Comparison of ENCODE assay signal across 25 mouse cellular contexts in the genomic region with DNA sequence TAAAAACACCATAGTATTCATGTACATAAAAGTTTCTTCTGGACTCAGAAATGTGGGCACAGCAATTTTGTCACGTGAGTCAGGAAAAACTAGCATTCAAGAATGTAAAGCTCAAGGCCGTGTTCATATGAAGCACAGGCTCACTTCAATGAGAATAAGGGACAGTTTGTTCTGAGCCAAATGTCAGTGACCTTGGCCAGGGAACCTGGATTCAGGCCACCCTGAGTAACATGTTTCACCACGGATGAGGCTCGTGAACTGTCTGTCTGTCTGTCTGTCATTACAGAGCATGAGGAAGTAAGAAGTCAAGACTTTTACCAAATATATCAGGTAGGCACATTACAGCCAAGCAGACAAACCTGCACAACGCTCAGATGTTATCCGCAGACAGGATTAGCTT.
DNase-seq lines count a peak whose midpoint lies in the region; ATAC-seq and TF ChIP-seq lines count a peak whose summit lies in the region.
"Had no signal": no experiment of that assay in that cellular context is flagged by ENCODE, and none has a peak within 500 bp of the region (broad histone marks: within the 10 kb centered on the region; RNA-seq: fewer than 3 reads in every experiment).

No protein-coding gene starts in this region.

- H3K4me2 ChIP-seq in liver, embryonic 12.5 days, result no peak overlapping the region
- no peak overlapping the region for H3K4me2 ChIP-seq in midbrain, embryonic 11.5 days
- H3K4me2 ChIP-seq in hindbrain, embryonic 16.5 days (ENCODE audit: low read length), result no peak overlapping the region
- H3K4me2 ChIP-seq: forebrain, embryonic 13.5 days; heart, embryonic 13.5 days; hindbrain, embryonic 12.5 days; hindbrain, embryonic 15.5 days; intestine, embryonic 15.5 days had no signal

- no peaks in the 10 kb centered on the region for H3K9me3 ChIP-seq in liver, embryonic 12.5 days (replicated peaks)
- no peaks in the 10 kb centered on the region for H3K9me3 ChIP-seq in midbrain, embryonic 11.5 days (ENCODE audit: control insufficient read depth, low read length)
- no peaks in the 10 kb centered on the region; the same call in 1 of the 2 replicates for H3K9me3 ChIP-seq in hindbrain, embryonic 16.5 days (ENCODE audit: control insufficient read depth, low read length)
- H3K9me3 ChIP-seq: forebrain, embryonic 10.5 days; forebrain, embryonic 13.5 days; heart, embryonic 10.5 days; heart, embryonic 13.5 days; hindbrain, embryonic 12.5 days; hindbrain, embryonic 15.5 days; intestine, embryonic 15.5 days had no signal

- H3K4me1 ChIP-seq in liver, adult 2 months (ENCODE audit: control insufficient read depth, insufficient read depth, low read length), result peaks cover 10% of the 10 kb centered on the region
- H3K4me1 ChIP-seq in liver, embryonic 12.5 days, result no peaks in the 10 kb centered on the region
- no peaks in the 10 kb centered on the region for H3K4me1 ChIP-seq in midbrain, embryonic 11.5 days (ENCODE audit: control insufficient read depth, insufficient read depth, low read length)
- H3K4me1 ChIP-seq in hindbrain, embryonic 16.5 days (ENCODE audit: control insufficient read depth, insufficient read depth, low read depth, low read length), result no peaks in the 10 kb centered on the region
- H3K4me1 ChIP-seq: forebrain, embryonic 10.5 days; forebrain, embryonic 13.5 days; heart, embryonic 10.5 days; heart, embryonic 13.5 days; hindbrain, embryonic 12.5 days; hindbrain, embryonic 15.5 days; intestine, embryonic 15.5 days had no signal

- H3K4me3 ChIP-seq in liver, adult 2 months (ENCODE audit: insufficient read depth, low read depth, low read length), result no peak overlapping the region
- no peak overlapping the region for H3K4me3 ChIP-seq in liver, embryonic 12.5 days
- no peak overlapping the region for H3K4me3 ChIP-seq in midbrain, embryonic 11.5 days (ENCODE audit: low read depth, low read length)
- no peak overlapping the region for H3K4me3 ChIP-seq in hindbrain, embryonic 16.5 days (ENCODE audit: low read length)
- H3K4me3 ChIP-seq: forebrain, embryonic 10.5 days; forebrain, embryonic 13.5 days; heart, adult 2 months; heart, embryonic 10.5 days; heart, embryonic 13.5 days; hindbrain, embryonic 12.5 days; hindbrain, embryonic 15.5 days; intestine, embryonic 15.5 days had no signal

- H3K27me3 ChIP-seq in liver, adult 2 months (ENCODE audit: control insufficient read depth, insufficient read depth, low read length), result no peaks in the 10 kb centered on the region
- H3K27me3 ChIP-seq in liver, embryonic 12.5 days (replicated peaks), result no peaks in the 10 kb centered on the region
- H3K27me3 ChIP-seq in midbrain, embryonic 11.5 days (ENCODE audit: control insufficient read depth, insufficient read depth, low read length), result no peaks in the 10 kb centered on the region
- no peaks in the 10 kb centered on the region for H3K27me3 ChIP-seq in hindbrain, embryonic 16.5 days (replicated peaks; ENCODE audit: control insufficient read depth, insufficient read depth, low read length)
- H3K27me3 ChIP-seq: forebrain, embryonic 13.5 days; heart, embryonic 13.5 days; hindbrain, embryonic 12.5 days; hindbrain, embryonic 15.5 days; intestine, embryonic 15.5 days had no signal

- TF ChIP-seq CTCF in liver, adult 2 months (IDR thresholded peaks at IDR 0.05; ENCODE audit: low read depth, low read length), result no peak

- no peak for TF ChIP-seq POLR2A in liver, adult 2 months (IDR thresholded peaks at IDR 0.05; ENCODE audit: extremely low read depth, insufficient read depth, low read length)

- no peak overlapping the region for H3K9ac ChIP-seq in liver, adult 2 months (ENCODE audit: low read depth, low read length)
- no peak overlapping the region for H3K9ac ChIP-seq in liver, embryonic 12.5 days
- no peak overlapping the region for H3K9ac ChIP-seq in midbrain, embryonic 11.5 days (ENCODE audit: low read length)
- H3K9ac ChIP-seq in hindbrain, embryonic 16.5 days (ENCODE audit: low read depth, low read length), result no peak overlapping the region
- H3K9ac ChIP-seq: forebrain, embryonic 13.5 days; heart, embryonic 13.5 days; hindbrain, embryonic 12.5 days; hindbrain, embryonic 15.5 days; intestine, embryonic 15.5 days had no signal

- no peaks in the 10 kb centered on the region for H3K36me3 ChIP-seq in liver, adult 2 months (ENCODE audit: control insufficient read depth, insufficient read depth, low read length)
- H3K36me3 ChIP-seq in liver, embryonic 12.5 days, result no peaks in the 10 kb centered on the region
- H3K36me3 ChIP-seq in midbrain, embryonic 11.5 days (ENCODE audit: control insufficient read depth, insufficient read depth, low read length), result no peaks in the 10 kb centered on the region
- no peaks in the 10 kb centered on the region for H3K36me3 ChIP-seq in hindbrain, embryonic 16.5 days (ENCODE audit: control insufficient read depth, insufficient read depth, low read length)
- H3K36me3 ChIP-seq: forebrain, embryonic 10.5 days; heart, embryonic 10.5 days; heart, embryonic 13.5 days; hindbrain, embryonic 12.5 days; hindbrain, embryonic 15.5 days; intestine, embryonic 15.5 days had no signal

- H3K79me2 ChIP-seq in liver, adult 2 months (ENCODE audit: control insufficient read depth, insufficient read depth, low read length), result no peaks in the 10 kb centered on the region

- ATAC-seq in liver, embryonic 12.5 days, result no peak
- no peak for ATAC-seq in midbrain, embryonic 11.5 days (ENCODE audit: low FRiP score)
- ATAC-seq in hindbrain, embryonic 16.5 days, result no peak
- ATAC-seq: forebrain, embryonic 13.5 days; forebrain, embryonic 16.5 days had no signal

- no peak overlapping the region for H3K27ac ChIP-seq in liver, adult 2 months (replicated peaks; ENCODE audit: insufficient read depth, low read depth, low read length)
- no peak overlapping the region for H3K27ac ChIP-seq in liver, embryonic 12.5 days
- H3K27ac ChIP-seq in midbrain, embryonic 11.5 days (ENCODE audit: low read depth, low read length), result no peak overlapping the region
- no peak overlapping the region for H3K27ac ChIP-seq in hindbrain, embryonic 16.5 days (ENCODE audit: low read depth, low read length)
- H3K27ac ChIP-seq: forebrain, embryonic 10.5 days; forebrain, embryonic 13.5 days; heart, adult 2 months; heart, embryonic 10.5 days; heart, embryonic 13.5 days; hindbrain, embryonic 12.5 days; hindbrain, embryonic 15.5 days; intestine, embryonic 15.5 days had no signal

- WGBS in liver, adult 2 months, result 42% methylated on average over 6 of the region's 6 CpGs
- WGBS in liver, embryonic 12.5 days (ENCODE audit: insufficient replicate concordance), result 69% methylated on average over 6 of the region's 6 CpGs
- 90% methylated on average over 6 of the region's 6 CpGs for WGBS in midbrain, embryonic 11.5 days
- WGBS in hindbrain, embryonic 16.5 days, result 92% methylated on average over 6 of the region's 6 CpGs

- peak; percentile 93 for DNase-seq in liver, adult 2 months (ENCODE audit: extremely low read depth, low read depth, low spot score)
- peak; percentile 81 to 87 for DNase-seq in adrenal gland, adult (ENCODE audit: inconsistent age in 2 of 2, low spot score in 1 of 2)
- peak; percentile 69 for DNase-seq in adrenal gland, adult 2 months
- peak; percentile 75 for DNase-seq in adrenal gland, postnatal 14 days
- no peak for DNase-seq in lung, postnatal 25 days (ENCODE audit: low spot score)
- no peak for DNase-seq in midbrain, embryonic 11.5 days (ENCODE audit: low spot score, missing footprints)
- DNase-seq: B cell, adult 2 months; cerebellum, adult 18-20 months; cerebellum, adult 9-10 months; cerebellum, postnatal 14 days; gastrocnemius, postnatal 10 days; gastrocnemius, postnatal 36 days; heart, adult 2 months; heart, postnatal 14 days; heart, postnatal 4 days had no signal

Comparison
In these comparisons a context has a peak if more than half of its experiments do, and no peak if none do; other contexts are left out.
1. DNase-seq: peak in liver, adult 2 months (single experiment), adrenal gland, adult (2 of 2), adrenal gland, adult 2 months (single experiment) and adrenal gland, postnatal 14 days (single experiment); none in lung, postnatal 25 days (single experiment) and midbrain, embryonic 11.5 days (single experiment).